Mouse (Mus musculus) ovary, postnatal 36 days (tissue): Measurements from ENCODE around the gene Mboat2.

Experiments used
- DNase-seq: peaks from one replicate; pipeline ENCODE4 v3.0.0; 2022; ENCODE audit warnings: low spot score, mixed read lengths

Mboat2 gene

DNA sequence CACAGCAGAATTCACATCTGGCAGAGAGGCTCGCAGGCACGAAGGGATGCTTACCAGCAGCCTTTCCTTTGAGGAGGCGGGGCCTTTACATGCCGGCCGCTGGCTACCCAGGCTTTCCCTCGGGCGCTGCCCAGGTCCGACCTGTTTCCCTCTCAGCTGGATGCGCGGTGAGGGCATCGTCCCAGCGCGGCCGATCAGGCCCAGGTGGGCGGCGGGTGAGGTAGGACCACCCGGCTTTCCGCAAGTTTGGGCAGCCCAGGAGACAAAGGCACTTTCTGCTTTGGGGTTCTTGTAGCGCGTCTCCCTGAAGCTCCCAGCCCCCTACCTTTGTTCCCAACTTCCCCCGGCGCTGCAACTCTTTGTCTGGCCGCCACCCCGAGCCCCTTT lies at the start of gene Mboat2:
Gene Mboat2 (plus strand): TSS at position 114 of the 387 bp plus-strand sequence.
- peak; percentile 68 for DNase-seq

DNA sequence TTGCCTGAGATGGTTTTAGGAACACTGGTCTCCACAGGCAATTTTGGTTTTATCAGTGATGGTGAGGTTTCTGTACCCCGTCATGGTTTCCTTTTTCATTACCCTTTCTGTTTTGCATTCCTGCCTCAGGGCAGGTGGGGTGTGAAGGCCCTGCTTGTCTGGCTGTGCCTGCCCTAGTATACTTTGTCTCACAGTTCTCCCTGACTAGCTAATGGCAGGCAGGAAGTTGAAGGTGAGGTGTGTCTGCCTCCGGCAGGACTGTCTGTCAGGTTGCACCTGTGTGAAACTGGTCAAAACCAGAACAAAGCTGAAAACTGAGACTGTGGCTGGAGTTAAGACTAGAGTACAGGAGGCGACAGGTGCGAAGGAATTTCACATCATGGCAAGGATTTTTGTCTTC lies 46.9 kb upstream of the Mboat2 start:
- no peak for DNase-seq

GRCm38 (mm10) chr12:24785882-24786281 lies 44.8 kb upstream of the Mboat2 start:
- DNase-seq, result no peak

GRCm38 (mm10) chr12:24786316-24786715 lies 44.4 kb upstream of the Mboat2 start:
- no peak for DNase-seq

DNA sequence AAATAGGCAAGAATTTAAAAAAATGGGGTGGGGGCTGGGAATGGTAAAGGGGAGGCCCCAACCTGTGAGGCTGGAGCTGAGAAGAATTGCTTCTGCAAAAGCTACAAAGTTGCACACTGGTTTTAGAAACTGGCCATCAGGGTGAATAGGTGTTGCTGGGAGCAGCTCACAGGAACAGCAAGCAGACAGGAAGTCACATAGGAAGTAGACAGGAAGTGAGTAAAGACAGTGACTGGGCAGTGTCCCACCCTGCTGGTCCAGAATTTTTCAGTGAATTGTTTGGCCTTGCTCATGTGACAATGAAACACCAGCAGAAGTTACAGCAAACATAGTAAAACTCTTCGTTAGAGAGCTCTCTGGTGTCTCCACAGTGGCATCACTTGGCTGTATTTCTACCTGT lies 41.0 kb upstream of the Mboat2 start:
- no peak for DNase-seq

DNA sequence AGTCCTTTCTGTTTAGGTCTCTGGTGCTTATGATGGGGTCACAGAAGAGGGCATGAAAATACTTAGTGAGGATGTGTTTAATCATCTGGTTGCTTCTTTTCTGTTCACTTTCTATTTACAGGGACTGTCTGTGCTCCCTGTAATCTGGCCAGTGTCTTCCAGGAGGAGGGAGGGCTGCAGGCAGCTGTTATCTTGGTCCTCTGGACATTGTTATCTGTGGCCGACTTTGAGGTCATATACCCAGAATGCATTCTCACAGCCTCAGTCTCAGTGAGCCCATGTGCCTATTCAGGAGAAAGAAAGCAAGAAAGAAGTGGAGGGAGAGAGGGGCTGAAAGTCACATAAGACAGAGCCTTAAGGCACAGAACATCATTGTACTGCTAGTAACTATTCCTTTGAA lies 19.4 kb upstream of the Mboat2 start:
- DNase-seq, result peak; percentile 10

DNA sequence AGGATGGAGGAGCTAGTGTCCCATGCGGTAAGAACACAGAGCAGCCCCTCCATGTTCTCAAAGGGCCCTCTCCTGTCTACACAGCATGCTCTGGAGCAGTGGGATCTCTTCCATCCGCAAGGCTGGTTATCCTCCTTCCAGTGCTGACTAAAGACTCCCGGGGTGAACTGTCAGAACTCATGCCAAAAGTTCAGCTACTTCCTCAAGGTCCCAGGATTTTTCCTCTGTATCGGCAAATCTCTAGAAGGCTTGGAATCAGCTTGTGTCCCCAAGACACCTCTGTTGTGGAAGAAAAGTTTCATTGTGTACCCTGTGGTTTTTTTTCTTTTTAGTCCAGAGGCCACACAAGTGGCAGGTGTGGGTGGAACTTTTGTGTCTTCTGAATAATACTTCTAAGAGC lies 18.8 kb upstream of the Mboat2 start:
- DNase-seq, result no peak

GRCm38 (mm10) chr12:24822831-24823230 lies 7.8 kb upstream of the Mboat2 start:
- DNase-seq, result no peak

GRCm38 (mm10) chr12:24823636-24824354 lies 6.9 kb upstream of the Mboat2 start:
- no peak for DNase-seq

DNA sequence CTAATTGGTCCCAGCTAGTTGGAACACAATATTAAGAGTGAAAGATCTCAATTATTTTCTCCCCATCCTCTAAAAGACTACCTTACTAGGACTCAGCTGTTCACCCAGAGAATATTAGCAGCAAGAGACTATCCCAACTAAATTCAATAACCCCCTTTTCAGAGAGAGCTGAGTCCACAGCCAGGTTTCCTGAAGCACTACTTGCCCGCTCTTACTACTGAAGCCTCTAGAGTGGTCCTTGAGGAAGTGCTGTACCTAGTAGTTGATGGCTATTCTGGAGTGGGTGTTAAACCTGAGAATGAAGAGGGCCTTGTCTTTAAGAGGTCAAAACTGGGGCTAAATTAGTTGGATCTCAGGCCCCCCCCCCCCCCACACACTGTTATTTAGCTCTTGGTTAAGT lies 593 bp upstream of the Mboat2 start:
- DNase-seq, result no peak

- peak; percentile 92 for DNase-seq
These were observed 679 bp downstream of the Mboat2 start for GRCm38 (mm10) chr12:24831153-24831963.

DNA sequence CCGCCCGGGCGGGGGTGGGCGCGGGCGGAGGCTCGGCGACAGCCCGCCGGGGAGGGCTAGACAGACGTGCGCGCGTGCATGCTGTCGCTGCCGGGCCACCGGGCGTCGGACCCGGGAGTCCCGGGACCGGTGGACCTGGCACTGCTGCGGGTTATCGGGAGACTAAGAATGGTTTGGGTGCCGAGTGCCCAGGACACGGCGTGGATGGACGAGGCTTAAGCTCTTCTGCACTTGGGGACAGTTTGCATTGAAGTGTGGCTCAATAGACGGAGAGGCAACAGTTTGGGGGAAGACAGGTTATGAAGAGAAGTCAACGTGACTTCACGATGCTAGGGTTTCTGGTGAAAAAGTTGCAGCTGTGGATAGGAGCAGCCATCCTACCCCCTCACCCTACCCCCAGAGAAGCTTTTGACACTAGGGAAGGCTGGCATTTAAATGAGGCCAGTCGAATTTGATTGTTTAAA lies 1.3 kb downstream of the Mboat2 start:
- DNase-seq, result no peak

- no peak for DNase-seq
These were observed 1.8 kb downstream of the Mboat2 start for GRCm38 (mm10) chr12:24832438-24832837.

- no peak for DNase-seq
These were observed 7.3 kb downstream of the Mboat2 start for GRCm38 (mm10) chr12:24837947-24838346.

DNA sequence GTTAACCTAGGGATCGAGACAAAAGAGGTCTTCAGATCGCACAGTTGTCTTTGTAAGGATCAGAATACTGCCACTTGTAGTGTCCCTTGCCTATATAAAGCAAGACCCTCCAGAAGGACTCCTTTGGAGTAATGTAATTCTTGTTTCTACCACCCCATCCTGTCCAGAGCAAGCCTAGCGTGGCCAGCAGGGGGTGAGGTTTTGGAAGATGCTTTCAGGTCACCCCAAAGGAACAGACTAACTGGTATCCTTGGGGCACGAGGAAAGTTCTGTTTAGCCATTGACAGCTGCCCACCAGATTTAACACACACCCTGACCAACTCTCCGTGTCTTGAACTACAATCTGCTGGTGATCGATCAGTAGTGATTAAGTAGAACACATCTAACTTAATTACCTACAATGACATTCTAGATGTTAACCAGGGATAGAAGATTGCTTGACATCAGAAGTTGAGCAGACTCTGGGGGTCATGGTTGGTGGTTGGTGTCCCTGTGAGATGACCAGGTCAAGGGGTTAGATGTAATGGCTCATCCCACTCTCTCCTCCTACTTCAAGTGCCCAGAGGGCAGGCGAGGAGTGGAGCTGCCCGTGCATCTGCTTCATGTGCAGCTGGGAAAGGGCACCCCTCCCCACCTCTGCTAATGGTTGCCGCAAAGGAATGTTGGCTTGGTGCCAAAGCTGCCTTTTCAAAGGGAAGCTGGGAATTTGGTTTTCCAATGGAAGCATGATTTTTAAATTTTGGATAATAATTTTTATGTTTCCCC lies 10.6 kb downstream of the Mboat2 start:
- no peak for DNase-seq

DNA sequence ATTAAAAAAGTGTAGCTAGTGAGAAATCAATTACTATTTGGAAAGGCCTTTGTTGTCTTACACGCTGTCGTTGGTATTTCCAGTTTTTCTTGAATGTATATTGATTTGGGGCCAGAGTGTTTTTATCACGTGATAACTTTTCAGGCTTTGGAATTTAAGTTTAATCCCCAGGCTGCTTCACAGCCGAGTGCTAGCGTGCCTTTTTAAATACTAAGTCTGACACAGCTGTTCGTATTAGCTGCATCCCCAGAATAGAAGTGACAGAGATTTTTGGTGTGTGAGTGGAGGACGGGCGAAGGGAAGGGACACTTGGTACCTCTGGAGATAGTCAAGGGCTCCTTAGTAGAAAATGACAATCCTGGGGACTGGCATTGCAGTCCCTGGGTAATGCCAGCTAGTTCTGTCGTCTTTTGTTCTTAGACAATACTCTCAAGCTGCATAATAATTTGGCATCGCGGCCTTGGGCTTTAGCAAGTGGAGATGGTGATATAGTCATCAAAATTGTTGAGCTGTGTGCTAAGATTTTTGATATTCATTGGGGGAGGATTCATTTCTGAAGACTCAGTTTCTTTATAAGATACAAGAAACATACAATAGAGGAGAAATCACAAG lies 11.7 kb downstream of the Mboat2 start:
- DNase-seq, result no peak

- no peak for DNase-seq
These were observed 12.9 kb downstream of the Mboat2 start for GRCm38 (mm10) chr12:24843395-24844072.

- no peak for DNase-seq
These were observed 14.7 kb downstream of the Mboat2 start for GRCm38 (mm10) chr12:24845344-24845743.

GRCm38 (mm10) chr12:24848107-24848506 lies 17.4 kb downstream of the Mboat2 start:
- peak; percentile 58 for DNase-seq

DNA sequence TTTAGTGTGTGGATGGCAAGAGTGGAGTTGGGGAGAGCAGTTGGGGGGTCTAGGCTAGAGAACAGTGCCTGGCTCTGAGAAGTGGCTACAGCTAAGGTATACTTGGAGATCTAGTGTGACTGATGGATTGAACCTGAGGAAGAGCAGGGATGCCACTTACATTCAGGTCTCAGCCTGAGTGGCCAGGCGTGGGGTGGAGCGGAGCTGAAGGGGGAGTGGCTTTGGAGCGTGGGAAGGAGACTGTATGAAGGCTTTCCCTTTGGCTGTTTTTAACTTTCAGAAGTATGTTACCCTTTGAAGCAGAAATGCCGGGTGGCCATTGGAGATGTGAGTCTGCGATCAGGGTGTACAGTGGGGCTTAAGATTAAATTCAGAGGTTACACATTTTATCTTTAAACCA lies 26.7 kb downstream of the Mboat2 start:
- no peak for DNase-seq

GRCm38 (mm10) chr12:24859357-24859756 lies 28.7 kb downstream of the Mboat2 start:
- DNase-seq, result no peak

- no peak for DNase-seq
These were observed 29.8 kb downstream of the Mboat2 start for GRCm38 (mm10) chr12:24860436-24860835.
